Mouse (Mus musculus) ES-E14 (cell line): ENCODE results near the gene Zfp609. TPM values are rescaled to one million over a fixed set of nuclear protein-coding genes. Genes with fewer than 3 reads are reported as not detected.

Experiments
- DNase-seq: peaks from one replicate; pipeline ENCODE4 v3.0.0-alpha.2; 2013; ENCODE audit warnings: low read depth, low spot score
- H3K27ac ChIP-seq: 2 replicates; pipeline ENCODE4 v1.5.1; 2012; ENCODE audit warnings: low read depth, mild to moderate bottlenecking, low read length, moderate library complexity, mixed read lengths; ENCODE audit not compliant: poor library complexity, insufficient read depth, severe bottlenecking
- H3K36me3 ChIP-seq: 2 replicates; pipeline ENCODE4 v1.6.1; 2012; ENCODE audit warnings: mild to moderate bottlenecking, low read length, moderate library complexity, mixed read lengths; ENCODE audit not compliant: control insufficient read depth, poor library complexity, insufficient read depth, severe bottlenecking
- H3K4me1 ChIP-seq, 2 experiments: fragments of 150-350 bp in 1 of 2; sonication (generic) in 1 of 2; 2 replicates each; pipeline ENCODE4 v1.6.1; 2012; ENCODE audit warnings: low read length in 2 of 2, mild to moderate bottlenecking in 1 of 2, mixed read lengths in 1 of 2; ENCODE audit not compliant: control insufficient read depth in 2 of 2, insufficient read depth in 2 of 2, poor library complexity in 1 of 2
- H3K4me3 ChIP-seq, 2 experiments: fragments of 150-350 bp in 1 of 2; sonication (generic) in 1 of 2; 2 replicates each; pipeline ENCODE4 v1.5.1; 2012; ENCODE audit warnings: low read length in 2 of 2, low read depth in 1 of 2, mild to moderate bottlenecking in 1 of 2, mixed read lengths in 1 of 2; ENCODE audit not compliant: insufficient read depth in 1 of 2, poor library complexity in 1 of 2, severe bottlenecking in 1 of 2
- H3K9ac ChIP-seq: 2 replicates; pipeline ENCODE4 v1.6.1; 2012; ENCODE audit warnings: low read depth, mild to moderate bottlenecking, low read length, mixed read lengths; ENCODE audit not compliant: poor library complexity, insufficient read depth, severe bottlenecking
- H3K9me3 ChIP-seq: fragments of 150-350 bp; sonication (generic); 2 replicates; pipeline ENCODE4 v1.6.1; 2012; ENCODE audit warnings: low read depth, mild to moderate bottlenecking, low read length; ENCODE audit not compliant: control insufficient read depth, insufficient read depth
- CHD2 ChIP-seq: IDR thresholded peaks from 2 replicates; pipeline ENCODE4 v1.6.1; 2014; ENCODE audit warnings: mild to moderate bottlenecking, low read depth, low read length, inconsistent platforms
- HCFC1 ChIP-seq: IDR thresholded peaks from 2 replicates; pipeline ENCODE4 v1.6.1; 2012; ENCODE audit warnings: low read length, inconsistent platforms, borderline replicate concordance; ENCODE audit not compliant: insufficient read depth
- MAFK ChIP-seq: IDR thresholded peaks from 2 replicates; pipeline ENCODE4 v1.6.1; 2014; ENCODE audit warnings: mild to moderate bottlenecking, low read depth, low read length, inconsistent platforms; ENCODE audit not compliant: insufficient read depth
- ZC3H11A ChIP-seq: IDR thresholded peaks from 2 replicates; pipeline ENCODE4 v1.6.1; 2012; ENCODE audit warnings: low read depth, mild to moderate bottlenecking, inconsistent platforms, low read length, borderline replicate concordance
- ZNF384 ChIP-seq: IDR thresholded peaks from 2 replicates; pipeline ENCODE4 v1.6.1; 2012; ENCODE audit warnings: low read depth, low read length, inconsistent platforms
- in situ Hi-C, 2 experiments: fragments of 600-800 bp; cut with MboI; formaldehyde crosslinking; loops; one replicate each; pipeline ENCODE4 v1.15.1; 2025; ENCODE audit warnings: low sequenced_read_pairs in 2 of 2, inconsistent platforms in 1 of 2; ENCODE audit not compliant: unreplicated experiment in 2 of 2
- total RNA-seq: library from RNA; depleted of rRNA; stranded (reverse); fragments of 300-350 nt; gene quantifications from 2 replicates; pipeline ENCODE4 v1.2.3, GENCODE M21; 2012

Zfp609 gene
- total RNA-seq, 1 experiment: 9.9 TPM

GRCm38 (mm10) chr9:65725291-65725622, 102.1 kb downstream of the Zfp609 start:
- H3K4me1 ChIP-seq: peaks cover 0 to 12% of the 10 kb centered on the region in 2 experiments; a peak in 2 of 4 replicates
- no peak for DNase-seq
- H3K36me3 ChIP-seq: no peaks in the 10 kb centered on the region
- H3K27ac ChIP-seq: no peak overlapping the region
- in situ Hi-C loops: no loop called here
- H3K9ac ChIP-seq: no peak overlapping the region
- H3K9me3 ChIP-seq: no peaks in the 10 kb centered on the region
- H3K4me3 ChIP-seq: no peak overlapping the region
- TF ChIP-seq CHD2 (no peak), MAFK (no peak), HCFC1 (no peak), ZC3H11A (no peak), ZNF384 (no peak)

- TF ChIP-seq MAFK (no peak), HCFC1 (no peak), ZNF384 (no peak), CHD2 (no peak), ZC3H11A (no peak)
- Histone ChIP-seq H3K27ac (no peak overlapping the region), H3K36me3 (no peaks in the 10 kb centered on the region), H3K9me3 (no peaks in the 10 kb centered on the region), H3K4me3 (no peak overlapping the region), H3K4me1 (peaks cover 0 to 12% of the 10 kb centered on the region in 2 experiments; a peak in 2 of 4 replicates), H3K9ac (no peak overlapping the region)
- in situ Hi-C loops: no loop called here
- no peak for DNase-seq
Measured at GRCm38 (mm10) chr9:65724471-65725290, 102.7 kb downstream of the Zfp609 start.

- Histone ChIP-seq H3K36me3 (no peaks in the 10 kb centered on the region), H3K4me3 (no peak overlapping the region), H3K9me3 (no peaks in the 10 kb centered on the region), H3K9ac (no peak overlapping the region), H3K27ac (no peak overlapping the region), H3K4me1 (peaks cover 0 to 10% of the 10 kb centered on the region in 2 experiments; a peak in 2 of 4 replicates)
- peak; percentile 30 for DNase-seq
- in situ Hi-C loops: no loop called here
- TF ChIP-seq ZC3H11A (no peak), CHD2 (no peak), HCFC1 (no peak), MAFK (no peak), ZNF384 (no peak)
Measured at GRCm38 (mm10) chr9:65721161-65721566, 106.2 kb downstream of the Zfp609 start.

- Histone ChIP-seq H3K9ac (no peak overlapping the region), H3K36me3 (peaks cover 2% of the 10 kb centered on the region; the same call in 1 of the 2 replicates), H3K4me3 (no peak overlapping the region), H3K9me3 (no peaks in the 10 kb centered on the region), H3K4me1 (peaks cover 0 to 10% of the 10 kb centered on the region in 2 experiments; a peak in 2 of 4 replicates), H3K27ac (no peak overlapping the region)
- TF ChIP-seq HCFC1: no peak
- TF ChIP-seq CHD2: no peak
- no peak for TF ChIP-seq ZNF384
- TF ChIP-seq MAFK: no peak
- no peak for TF ChIP-seq ZC3H11A
- in situ Hi-C loops: no loop called here
- DNase-seq: no peak
Measured at GRCm38 (mm10) chr9:65718195-65718594, 109.2 kb downstream of the Zfp609 start.
